Mouse (Mus musculus) CH12.LX (cell line): ENCODE results near the gene Spn. TPM values are rescaled to one million over a fixed set of nuclear protein-coding genes. Genes with fewer than 3 reads are reported as not detected.

ENCODE experiments used
- DNase-seq: peaks from one replicate; pipeline ENCODE4 v3.0.0-alpha.2; 2013; ENCODE audit errors: extremely low read depth
- H3K27ac ChIP-seq: 2 replicates; pipeline ENCODE4 v1.5.1; 2012; ENCODE audit warnings: low read depth, mild to moderate bottlenecking, control low read depth, moderate library complexity; ENCODE audit not compliant: insufficient read depth
- H3K27me3 ChIP-seq: replicated peaks from 2 replicates; pipeline ENCODE3; 2012; ENCODE audit warnings: inconsistent platforms
- H3K36me3 ChIP-seq, 2 experiments: replicated peaks in 1 of 2; 2 replicates each; pipeline versions ENCODE3 to v1.6.1; 2012; ENCODE audit warnings: inconsistent platforms in 1 of 2, low read length in 1 of 2, mild to moderate bottlenecking in 1 of 2, mixed read lengths in 1 of 2, moderate library complexity in 1 of 2; ENCODE audit not compliant: control insufficient read depth in 1 of 2, insufficient read depth in 1 of 2
- H3K4me1 ChIP-seq, 2 experiments: 2 replicates each; pipeline ENCODE4 v1.6.1; 2012; ENCODE audit warnings: inconsistent platforms in 1 of 2, moderate library complexity in 1 of 2; ENCODE audit not compliant: insufficient read depth in 2 of 2, control insufficient read depth in 1 of 2
- H3K4me2 ChIP-seq: 2 replicates; pipeline ENCODE4 v1.6.1; 2012; ENCODE audit warnings: low read depth, mild to moderate bottlenecking, control low read depth; ENCODE audit not compliant: poor library complexity, insufficient read depth, severe bottlenecking
- H3K4me3 ChIP-seq, 3 experiments: fragments of 150-350 bp in 1 of 3; sonication (generic) in 1 of 3; replicated peaks in 1 of 3; 2 replicates each; pipeline versions ENCODE3 to v1.5.1; 2011 to 2012; ENCODE audit warnings: low read depth in 2 of 3, low read length in 2 of 3, mild to moderate bottlenecking in 2 of 3, moderate library complexity in 2 of 3, control low read depth in 1 of 3, improper control_type of control experiment in 1 of 3, inconsistent platforms in 1 of 3, mixed read lengths in 1 of 3; ENCODE audit not compliant: poor library complexity in 1 of 3
- H3K79me2 ChIP-seq: replicated peaks from 2 replicates; pipeline ENCODE4 v1.6.1; 2012; ENCODE audit warnings: mild to moderate bottlenecking, moderate library complexity; ENCODE audit not compliant: control insufficient read depth, poor library complexity, insufficient read depth, severe bottlenecking; ENCODE audit errors: extremely low read depth
- H3K9ac ChIP-seq: 2 replicates; pipeline ENCODE4 v1.6.1; 2012; ENCODE audit warnings: low read depth, mild to moderate bottlenecking, control low read depth, moderate library complexity; ENCODE audit not compliant: insufficient read depth
- H3K9me3 ChIP-seq: replicated peaks from 2 replicates; pipeline ENCODE3; 2012; ENCODE audit warnings: low read length, inconsistent platforms, mixed read lengths
- BHLHE40 ChIP-seq: IDR thresholded peaks from 2 replicates; pipeline ENCODE4 v1.6.1; 2011; ENCODE audit warnings: mild to moderate bottlenecking, low read depth, low read length, improper control_type of control experiment
- CHD1 ChIP-seq: IDR thresholded peaks from 2 replicates; pipeline ENCODE4 v1.6.1; 2012; ENCODE audit warnings: low read depth, low read length, improper control_type of control experiment, inconsistent platforms
- CHD2 ChIP-seq: IDR thresholded peaks from 2 replicates; pipeline ENCODE4 v1.6.1; 2011; ENCODE audit warnings: low read length, improper control_type of control experiment
- E2F4 ChIP-seq: IDR thresholded peaks from 2 replicates; pipeline ENCODE4 v1.6.1; 2011; ENCODE audit warnings: low read depth, low read length, improper control_type of control experiment; ENCODE audit not compliant: insufficient replicate concordance
- ETS1 ChIP-seq: conservative IDR thresholded peaks from 2 replicates; pipeline ENCODE4 v1.6.1; 2012; ENCODE audit warnings: low read depth, mild to moderate bottlenecking, inconsistent platforms, low read length, improper control_type of control experiment, moderate library complexity
- GABPA ChIP-seq: IDR thresholded peaks from 2 replicates; pipeline ENCODE4 v1.6.1; 2012; ENCODE audit warnings: low read depth, low read length, improper control_type of control experiment, inconsistent platforms; ENCODE audit not compliant: insufficient replicate concordance
- HCFC1 ChIP-seq: IDR thresholded peaks from 2 replicates; pipeline ENCODE4 v1.6.1; 2012; ENCODE audit warnings: low read depth, mild to moderate bottlenecking, inconsistent platforms, low read length, improper control_type of control experiment
- JUND ChIP-seq: conservative IDR thresholded peaks from 2 replicates; pipeline ENCODE4 v1.6.1; 2011; ENCODE audit warnings: low read depth, low read length, improper control_type of control experiment
- MAFK ChIP-seq: IDR thresholded peaks from 2 replicates; pipeline ENCODE4 v1.6.1; 2011; ENCODE audit warnings: low read length, improper control_type of control experiment; ENCODE audit not compliant: insufficient replicate concordance
- MAX ChIP-seq: IDR thresholded peaks from 2 replicates; pipeline ENCODE4 v1.6.1; 2011; ENCODE audit warnings: low read length, improper control_type of control experiment
- MAZ ChIP-seq: IDR thresholded peaks from 2 replicates; pipeline ENCODE4 v1.6.1; 2012; ENCODE audit warnings: low read depth, mild to moderate bottlenecking, inconsistent platforms, low read length, improper control_type of control experiment, moderate library complexity
- MXI1 ChIP-seq: IDR thresholded peaks from 2 replicates; pipeline ENCODE4 v1.6.1; 2011; ENCODE audit warnings: mild to moderate bottlenecking, low read depth, low read length, improper control_type of control experiment
- NELFE ChIP-seq: IDR thresholded peaks from 2 replicates; pipeline ENCODE4 v1.6.1; 2011; ENCODE audit warnings: low read depth, low read length, improper control_type of control experiment
- NRF1 ChIP-seq: IDR thresholded peaks from 2 replicates; pipeline ENCODE4 v1.6.1; 2014; ENCODE audit warnings: low read depth, mild to moderate bottlenecking, inconsistent platforms, low read length, improper control_type of control experiment, moderate library complexity
- RAD21 ChIP-seq: IDR thresholded peaks from 2 replicates; pipeline ENCODE4 v1.6.1; 2011; ENCODE audit warnings: low read depth, mild to moderate bottlenecking, low read length, improper control_type of control experiment, moderate library complexity
- RCOR1 ChIP-seq: conservative IDR thresholded peaks from 2 replicates; pipeline ENCODE4 v1.6.1; 2012; ENCODE audit warnings: low read depth, mild to moderate bottlenecking, inconsistent platforms, low read length, improper control_type of control experiment
- SIN3A ChIP-seq: IDR thresholded peaks from 2 replicates; pipeline ENCODE4 v1.6.1; 2012; ENCODE audit warnings: low read length, improper control_type of control experiment, inconsistent platforms
- SMC3 ChIP-seq: IDR thresholded peaks from 2 replicates; pipeline ENCODE4 v1.6.1; 2011; ENCODE audit warnings: low read depth, low read length, improper control_type of control experiment
- TBP ChIP-seq: conservative IDR thresholded peaks from 2 replicates; pipeline ENCODE4 v1.6.1; 2011; ENCODE audit warnings: low read depth, low read length, improper control_type of control experiment
- TCF12 ChIP-seq: IDR thresholded peaks from 2 replicates; pipeline ENCODE4 v1.6.1; 2014; ENCODE audit warnings: low read depth, mild to moderate bottlenecking, inconsistent platforms, low read length, improper control_type of control experiment
- ZC3H11A ChIP-seq: IDR thresholded peaks from 2 replicates; pipeline ENCODE4 v1.6.1; 2012; ENCODE audit warnings: low read depth, mild to moderate bottlenecking, inconsistent platforms, low read length, improper control_type of control experiment
- ZKSCAN1 ChIP-seq: IDR thresholded peaks from 2 replicates; pipeline ENCODE4 v1.6.1; 2012; ENCODE audit warnings: low read depth, inconsistent platforms, low read length, improper control_type of control experiment, borderline replicate concordance
- ZNF384 ChIP-seq: IDR thresholded peaks from 2 replicates; pipeline ENCODE4 v1.6.1; 2012; ENCODE audit warnings: low read depth, low read length, improper control_type of control experiment, inconsistent platforms
- dilution Hi-C: fragments of 300-500 bp; cut with MboI; formaldehyde crosslinking; loops from 2 replicates; pipeline ENCODE4 v1.14.3; 2020; ENCODE audit warnings: low sequenced_read_pairs; ENCODE audit not compliant: extremely low pct_unique_long_range_greater_than_20kb, extremely low pct_ligation_motif_present
- in situ Hi-C: fragments of 300-500 bp; cut with MboI; formaldehyde crosslinking; loops from 3 replicates; pipeline ENCODE4 v1.14.3; 2019; ENCODE audit warnings: low sequenced_read_pairs, low pct_ligation_motif_present, low pct_unique_long_range_greater_than_20kb, mixed read lengths
- polyA plus RNA-seq: library from polyadenylated mRNA; unstranded; fragments of >175 nt; gene quantifications from 2 replicates; pipeline ENCODE4 v1.2.1, GENCODE M21; 2012; ENCODE audit warnings: low read depth; ENCODE audit not compliant: insufficient read length
- total RNA-seq, 2 experiments: library from RNA; depleted of rRNA; stranded (reverse); fragments of 300-350 nt in 1 of 2; fragments of >200 nt in 1 of 2; gene quantifications; 2 replicates each; pipeline ENCODE4 v1.2.3; 2012 to 2014

The Spn gene
- total and polyA plus RNA-seq, 3 experiments = 2.4 to 16.3 (median 3.3) TPM

- TF ChIP-seq ETS1 (peak; percentile 70), MXI1 (peak; percentile 84), ZC3H11A (no peak), ZKSCAN1 (no peak), NELFE (0 out of 2 replicates have a peak, but pooled peaks have one; percentile 25), MAX (peak; percentile 90; the same call in 1 of the 2 replicates), JUND (no peak; the same call in 1 of the 2 replicates), CHD2 (peak; percentile 59; the same call in 1 of the 2 replicates), HCFC1 (0 out of 2 replicates have a peak, but pooled peaks have one; percentile 16), SMC3 (no peak), RAD21 (no peak), ZNF384 (no peak)
Measured at GRCm38 (mm10) chr7:127165607-127166493, 28.2 kb upstream of the Spn start (continued).

- dilution Hi-C loops (no loop called here), in situ Hi-C loops (no loop called here)
- Histone ChIP-seq H3K27ac (peak overlapping the region; percentile 81), H3K79me2 (no peaks in the 10 kb centered on the region), H3K4me3 (no peak overlapping the region), H3K9me3 (peaks cover 22% of the 10 kb centered on the region), H3K4me2 (no peak overlapping the region), H3K36me3 (peaks cover 8 to 29% of the 10 kb centered on the region in 2 experiments), H3K27me3 (no peaks in the 10 kb centered on the region), H3K9ac (no peak overlapping the region), H3K4me1 (peaks cover 10 to 31% of the 10 kb centered on the region in 2 experiments)
- TF ChIP-seq MAFK (peak; percentile 48; the same call in 1 of the 2 replicates), ZNF384 (peak; percentile 67), MXI1 (no peak)
- DNase-seq = no peak
Measured at GRCm38 (mm10) chr7:127164002-127164401, 26.4 kb upstream of the Spn start.

GRCm38 (mm10) chr7:127162546-127162945, 24.9 kb upstream of the Spn start:
- no peak overlapping the region for H3K27ac ChIP-seq
- peaks cover 19% of the 10 kb centered on the region for H3K9me3 ChIP-seq
- H3K4me1 ChIP-seq = peaks cover 10 to 33% of the 10 kb centered on the region in 2 experiments
- TF ChIP-seq CHD1 = no peak
- TF ChIP-seq RCOR1 = no peak
- no peak for TF ChIP-seq MAX
- no peak for TF ChIP-seq ZC3H11A
- no peak for TF ChIP-seq ZNF384
- no peak for TF ChIP-seq TBP
- TF ChIP-seq MAZ = no peak
- TF ChIP-seq NRF1 = no peak
- TF ChIP-seq TCF12 = no peak
- no peak for TF ChIP-seq ETS1
- TF ChIP-seq SIN3A = no peak
- TF ChIP-seq BHLHE40 = no peak
- no peak for TF ChIP-seq GABPA
- TF ChIP-seq E2F4 = no peak
- H3K4me3 ChIP-seq = no peak overlapping the region
- no peak overlapping the region for H3K9ac ChIP-seq
- peaks cover 5 to 25% of the 10 kb centered on the region in 2 experiments for H3K36me3 ChIP-seq
- no peaks in the 10 kb centered on the region for H3K27me3 ChIP-seq
- in situ Hi-C loops = no loop called here
- no peak overlapping the region for H3K4me2 ChIP-seq
- dilution Hi-C loops = no loop called here
- no peaks in the 10 kb centered on the region for H3K79me2 ChIP-seq
- no peak for DNase-seq
